Mouse (Mus musculus) gastrocnemius, adult 8-10 months (tissue): ENCODE results near the gene Psmd7. TPM values are rescaled to one million over a fixed set of nuclear protein-coding genes. Genes with fewer than 3 reads are reported as not detected.
A peak's percentile ranks its signal among the peaks of the same experiment; 100 is the strongest.

Experiments used
- DNase-seq, 2 experiments: peaks; one replicate each; pipeline ENCODE4 v3.0.0; 2022; ENCODE audit warnings: low spot score in 2 of 2
- total RNA-seq, 4 experiments: library from RNA; stranded (reverse); gene quantifications; 2 replicates each; pipeline ENCODE4 v1.2.4; 2022

Psmd7 gene
- total RNA-seq, 4 experiments from 2014 or later, result 151 to 170 (median 165) TPM

DNA sequence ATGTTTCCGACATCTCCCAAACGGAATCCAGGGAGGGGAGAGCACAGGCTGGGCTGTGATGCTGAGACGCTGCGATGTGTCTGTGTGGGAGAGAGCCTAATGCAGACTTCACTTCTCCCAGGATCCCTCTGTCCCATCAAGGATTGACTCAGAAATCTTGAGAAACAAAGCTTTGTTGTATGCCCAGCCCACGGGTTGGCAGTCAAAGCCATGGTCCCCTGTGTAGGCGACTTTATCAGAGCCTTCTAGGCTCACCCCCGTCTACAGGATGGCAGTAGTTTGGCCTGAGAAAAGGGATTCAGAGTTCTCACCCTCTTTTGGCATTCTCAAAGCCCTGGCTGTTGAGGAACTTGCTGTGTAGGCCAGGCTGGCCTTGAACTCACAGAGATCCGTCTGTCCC, 9.7 kb downstream of the Psmd7 start:
- DNase-seq, result no peak

DNA sequence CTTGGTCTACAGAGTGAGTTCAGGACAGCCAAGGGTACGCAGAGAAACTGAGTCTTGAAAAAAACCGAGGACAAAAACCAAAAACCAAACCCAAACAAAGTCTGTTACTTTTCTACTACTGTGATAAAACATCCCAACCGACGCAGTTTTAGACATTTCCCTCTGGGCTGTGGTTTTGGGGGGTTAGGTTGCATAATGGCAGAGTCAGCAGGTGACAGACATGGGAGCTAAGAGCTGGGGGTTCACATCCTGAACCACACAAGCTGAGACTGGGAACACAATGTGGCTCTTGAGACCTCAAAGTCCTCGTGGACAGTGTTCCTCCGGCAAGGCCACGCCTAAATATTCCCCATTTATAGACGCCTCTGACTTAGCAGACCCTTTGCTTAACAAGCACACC, 10.1 kb downstream of the Psmd7 start:
- DNase-seq, result no peak

- no peak for DNase-seq
Measured at GRCm38 (mm10) chr8:107577640-107578039, 10.6 kb downstream of the Psmd7 start.

GRCm38 (mm10) chr8:107576702-107577101, 11.6 kb downstream of the Psmd7 start:
- peak; percentile 57 to 64 for DNase-seq

DNA sequence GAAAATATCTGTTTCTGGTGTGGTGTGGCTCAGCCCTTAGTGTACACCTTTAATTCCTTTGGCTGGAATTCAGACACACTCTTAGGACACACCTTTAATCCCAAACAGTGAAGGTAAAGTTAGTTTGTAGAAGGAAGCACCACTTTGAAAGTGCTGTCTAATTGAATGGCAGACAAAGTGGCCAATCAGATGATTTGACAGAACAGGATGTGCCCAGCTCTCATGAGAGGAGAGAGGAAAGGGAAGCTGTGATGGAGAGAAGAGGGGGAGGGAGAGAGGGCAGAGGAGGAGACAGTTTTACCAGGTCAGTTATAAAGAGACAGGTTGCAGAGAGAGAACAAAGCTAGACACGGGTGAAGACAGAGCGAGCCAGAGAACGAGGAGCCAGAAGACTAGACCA, 13.5 kb downstream of the Psmd7 start:
- no peak for DNase-seq

DNA sequence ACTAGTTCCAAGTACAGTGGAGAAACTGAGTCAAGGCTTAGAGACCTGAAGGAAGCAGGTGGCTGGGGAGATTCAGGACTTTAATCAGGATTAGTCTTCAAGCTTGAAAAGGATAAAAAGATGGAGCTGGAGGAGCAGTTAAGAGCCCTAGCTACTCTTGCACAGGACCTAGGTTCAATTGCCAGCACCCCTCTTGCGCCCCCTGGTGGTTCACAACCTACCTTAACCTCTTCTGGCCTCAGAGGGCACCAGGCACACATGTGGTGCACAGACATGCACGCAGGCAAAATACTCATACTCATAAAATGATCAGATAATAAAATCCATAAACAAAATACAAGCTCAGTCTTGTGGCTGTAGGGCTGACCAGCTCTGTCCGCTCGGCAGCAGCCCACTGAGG, 15.8 kb downstream of the Psmd7 start:
- DNase-seq, result peak; percentile 65 to 73

DNA sequence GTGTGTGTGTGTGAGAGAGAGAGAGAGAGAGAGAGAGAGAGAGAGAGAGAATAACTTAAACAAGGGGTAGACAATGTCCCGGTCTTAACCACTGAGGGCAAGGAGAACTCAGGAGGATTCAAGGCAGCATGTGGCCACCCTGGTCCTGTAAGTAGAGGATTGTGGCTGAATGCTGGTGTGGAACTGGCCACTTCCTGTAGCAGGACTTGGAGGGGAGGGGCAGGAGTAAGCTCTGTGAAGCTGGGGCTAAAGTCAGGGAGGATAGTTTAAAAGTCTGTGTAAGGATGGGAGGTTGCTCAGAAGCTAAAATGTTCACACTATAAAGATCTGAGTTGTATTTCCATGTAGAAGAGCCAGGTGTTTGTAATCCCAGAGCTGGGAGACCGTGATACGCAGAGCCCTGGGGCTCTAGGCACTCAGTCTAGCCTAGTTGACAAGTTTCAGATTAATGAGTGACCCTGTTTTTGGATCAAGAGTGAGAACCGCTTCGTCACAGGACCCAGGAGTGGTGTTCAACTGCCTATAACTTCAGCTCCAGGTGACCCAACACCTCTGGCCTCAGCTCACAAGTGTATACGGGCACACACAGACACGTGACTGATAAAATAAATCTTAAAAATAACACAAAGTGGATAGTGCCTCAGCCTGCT, 16.7 kb downstream of the Psmd7 start:
- no peak for DNase-seq

- DNase-seq, result no peak
Measured at GRCm38 (mm10) chr8:107571046-107571445, 17.2 kb downstream of the Psmd7 start.

GRCm38 (mm10) chr8:107562164-107562563, 26.1 kb downstream of the Psmd7 start:
- no peak for DNase-seq

GRCm38 (mm10) chr8:107560820-107561536, 27.3 kb downstream of the Psmd7 start:
- no peak for DNase-seq

- DNase-seq, result no peak
Measured at GRCm38 (mm10) chr8:107556511-107556936, 31.7 kb downstream of the Psmd7 start.

- DNase-seq, result no peak
Measured at GRCm38 (mm10) chr8:107555231-107555630, 33.0 kb downstream of the Psmd7 start.

DNA sequence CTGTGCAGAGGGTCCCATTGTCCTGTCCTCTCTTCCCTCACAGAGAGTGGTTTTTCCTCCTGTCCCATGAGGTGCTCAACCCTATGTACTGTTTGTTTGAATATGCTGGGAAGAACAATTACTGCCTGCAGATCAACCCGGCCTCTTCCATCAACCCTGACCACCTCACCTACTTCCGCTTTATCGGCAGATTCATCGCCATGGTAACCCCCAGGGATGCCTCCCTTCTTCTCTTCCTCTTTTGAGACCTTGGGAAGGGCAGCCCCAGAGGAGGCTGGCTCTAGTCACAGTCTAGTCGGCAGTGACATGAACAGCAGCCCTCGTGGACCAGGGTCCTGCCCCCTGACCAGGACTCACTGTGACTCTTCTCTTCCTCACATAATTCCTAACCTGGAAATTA, 36.0 kb downstream of the Psmd7 start:
- no peak for DNase-seq

DNA sequence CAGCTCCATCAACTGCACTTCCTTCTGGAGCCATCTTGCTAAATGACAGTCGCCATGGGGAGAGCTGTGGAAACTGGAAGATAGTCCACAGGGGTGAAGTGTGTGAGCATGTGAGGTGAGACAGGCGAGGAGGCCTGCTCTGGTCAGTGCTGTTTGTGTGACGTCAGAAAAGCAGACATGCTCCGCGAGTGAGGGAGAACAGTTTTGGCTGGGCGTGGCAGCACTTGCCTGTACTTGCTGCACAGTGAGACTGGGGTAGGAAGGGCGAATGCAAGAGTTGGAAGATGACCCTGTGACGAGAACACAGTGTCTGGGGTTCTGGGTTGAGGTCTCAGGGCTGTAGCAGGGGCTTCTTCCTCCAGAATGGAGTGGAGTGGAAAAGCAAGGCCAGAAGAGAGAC, 41.4 kb downstream of the Psmd7 start:
- DNase-seq, result no peak

DNA sequence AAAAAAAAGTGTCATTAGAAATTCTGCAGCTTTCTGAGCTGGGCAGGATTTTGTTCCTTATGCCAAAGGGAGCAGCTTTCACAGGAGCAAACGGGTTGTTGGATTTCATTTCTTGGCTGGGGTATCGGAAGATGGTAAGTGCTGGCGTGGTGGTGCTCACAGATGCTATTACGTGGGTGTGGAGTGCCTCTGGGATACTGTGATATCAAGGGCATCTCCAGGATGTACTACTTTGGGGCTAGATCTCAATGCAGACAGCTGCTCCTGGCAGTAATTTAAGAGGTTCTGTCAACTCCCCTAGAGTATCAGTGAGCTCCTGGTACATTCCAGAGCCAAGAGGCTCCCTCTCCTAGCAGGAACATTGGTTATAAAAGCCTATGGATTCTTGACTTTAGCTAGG, 42.1 kb downstream of the Psmd7 start:
- no peak for DNase-seq

DNA sequence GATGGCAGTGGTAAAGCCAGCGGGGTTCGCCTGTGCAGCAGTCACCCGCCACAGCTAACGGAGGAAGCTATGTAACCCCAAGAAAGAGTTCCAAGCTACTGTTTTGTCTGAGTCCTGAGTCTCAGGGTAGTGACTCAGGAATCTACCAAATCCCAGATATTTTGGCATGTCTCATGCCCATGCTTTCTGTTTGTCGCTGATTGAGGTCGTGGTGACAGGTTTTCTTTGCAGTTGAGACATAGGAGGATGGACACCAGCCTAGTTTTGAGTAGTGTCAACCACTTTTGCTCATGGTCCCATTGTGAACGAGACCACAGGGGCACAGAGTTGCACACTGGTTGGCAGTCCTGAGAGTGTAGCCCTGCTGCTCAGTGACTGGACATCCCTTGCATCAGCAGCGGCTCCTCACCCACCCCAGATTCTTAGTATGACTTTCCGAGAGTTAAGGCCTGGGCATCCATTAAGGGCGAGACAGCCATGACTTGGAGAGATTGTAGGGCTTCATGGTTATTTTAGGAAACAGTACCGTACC, 42.6 kb downstream of the Psmd7 start:
- no peak for DNase-seq

DNA sequence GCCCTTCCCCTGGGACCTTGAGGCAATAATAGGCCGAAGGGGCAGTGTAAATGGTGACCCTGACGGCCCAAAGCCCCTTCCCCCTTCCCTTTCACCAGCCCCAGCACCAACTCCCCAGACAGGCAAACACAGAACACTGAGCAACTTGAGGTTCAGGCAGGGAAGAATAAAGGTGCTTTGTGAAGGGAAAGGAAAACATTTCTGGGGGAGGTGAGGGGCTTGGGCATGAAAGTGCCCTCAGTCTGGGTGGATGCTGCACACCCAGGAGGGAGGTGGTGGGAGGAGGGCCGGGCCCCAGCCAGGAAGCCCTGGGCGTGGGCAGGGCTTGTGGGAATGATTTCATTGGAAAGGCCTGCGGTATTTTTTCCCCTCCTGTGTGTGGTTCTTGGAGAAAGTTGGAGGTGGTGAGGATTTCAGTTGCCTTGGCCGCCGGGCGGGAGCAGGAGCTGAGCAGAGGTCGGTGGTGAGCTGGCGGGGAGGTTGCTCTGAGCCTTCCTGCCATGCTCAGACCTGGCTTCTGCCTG, 43.6 kb downstream of the Psmd7 start:
- DNase-seq, result no peak

- no peak for DNase-seq
Measured at GRCm38 (mm10) chr8:107544211-107544610, 44.1 kb downstream of the Psmd7 start.

- DNase-seq, result no peak
Measured at GRCm38 (mm10) chr8:107543714-107544113, 44.5 kb downstream of the Psmd7 start.

DNA sequence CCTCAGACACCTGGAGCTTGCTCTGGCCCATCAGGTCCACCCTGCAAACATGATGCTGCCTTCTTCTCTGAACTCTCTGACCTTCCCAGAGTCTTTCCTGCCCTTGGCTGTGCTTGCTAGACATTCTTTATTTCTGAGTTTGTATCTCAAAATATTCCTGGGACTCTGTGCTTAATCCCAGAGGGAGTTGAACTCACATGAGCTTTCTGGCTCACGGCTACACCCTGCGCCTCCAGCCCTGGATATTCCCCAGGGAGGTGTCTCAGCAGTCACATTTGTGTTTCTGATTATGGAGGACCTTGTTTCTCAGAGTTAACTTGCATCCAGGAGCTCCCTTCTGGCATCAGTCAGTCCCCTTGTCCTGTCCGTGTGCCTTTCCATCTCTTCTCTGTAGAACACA, 46.1 kb downstream of the Psmd7 start:
- no peak for DNase-seq

- no peak for DNase-seq
Measured at GRCm38 (mm10) chr8:107541369-107541768, 46.9 kb downstream of the Psmd7 start.

GRCm38 (mm10) chr8:107540623-107541022, 47.6 kb downstream of the Psmd7 start:
- DNase-seq, result no peak

DNA sequence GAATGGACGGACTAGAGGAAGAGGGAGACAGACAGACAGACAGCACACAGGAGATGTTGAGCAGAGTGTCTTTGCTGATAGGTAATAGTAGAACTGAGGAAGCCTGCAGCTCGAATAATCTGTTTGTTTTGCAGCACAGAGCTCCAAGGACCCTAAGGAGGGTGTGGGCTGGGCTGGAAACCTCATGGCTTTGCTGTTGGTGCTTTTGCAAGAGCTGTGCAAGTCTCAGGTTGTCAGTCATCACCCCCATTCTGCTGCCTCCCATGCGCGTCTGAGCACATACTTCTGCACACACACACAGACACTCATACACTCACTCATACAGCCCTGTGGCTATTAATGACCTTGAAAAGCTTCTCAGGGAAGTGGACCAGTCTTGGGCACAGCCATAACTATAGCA, 50.8 kb downstream of the Psmd7 start:
- no peak for DNase-seq
